Mouse (Mus musculus): ENCODE data around the gene Ccdc14.
"Not testable (repeated sequence)": the region's sequence is repeated elsewhere in the genome, so short reads cannot be mapped to it uniquely, and the experiment has no call there.

Ccdc14 gene

GRCm38 (mm10) chr16:34690334-34691144 is at the start of gene Ccdc14:
Gene Ccdc14, plus strand, starts transcription at chr16:34690616.
- peak; percentile 81 to 87 for DNase-seq

DNA sequence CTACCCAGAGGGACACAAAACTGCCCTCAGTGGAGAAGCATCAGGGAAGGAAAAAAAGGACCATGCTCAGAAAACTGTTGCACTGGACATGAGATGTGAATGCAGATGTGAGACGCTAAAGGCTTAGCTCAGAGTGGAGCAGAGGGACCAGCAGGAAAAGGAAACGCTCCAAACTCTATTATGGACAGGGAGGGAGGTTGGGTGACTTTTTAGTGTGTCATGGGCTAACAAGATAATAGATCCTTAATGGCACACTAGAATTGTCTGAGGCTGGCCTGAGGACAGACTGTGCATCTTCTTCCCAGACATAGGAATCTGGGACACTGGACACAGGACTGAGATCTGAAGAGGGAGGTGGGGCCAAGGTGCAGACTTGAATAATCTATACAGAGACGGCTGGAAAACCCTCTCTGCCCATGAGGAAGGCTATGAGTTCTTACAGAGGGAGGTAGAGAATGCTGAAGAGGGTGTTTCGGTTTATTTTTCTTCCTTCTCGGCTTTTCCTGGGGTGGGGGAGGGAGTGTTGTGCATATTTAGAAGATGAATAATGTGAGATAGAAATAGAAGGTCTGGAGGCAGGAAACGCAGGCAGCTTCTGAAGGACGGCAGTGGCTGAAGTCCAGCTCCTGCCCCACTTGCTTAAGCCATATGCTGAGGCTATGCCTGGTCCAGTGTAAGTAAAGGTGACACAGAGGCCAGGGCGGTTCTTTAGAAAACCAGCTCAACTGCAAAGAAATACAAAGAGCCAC is 46.7 kb upstream of the Ccdc14 start:
- no peak for DNase-seq

GRCm38 (mm10) chr16:34649621-34650020 is 40.8 kb upstream of the Ccdc14 start, which contains the start of gene Ropn1:
Gene Ropn1, plus strand, starts transcription at chr16:34649921.
- no peak for DNase-seq

- DNase-seq = no peak
Measured at GRCm38 (mm10) chr16:34653023-34653422, 37.4 kb upstream of the Ccdc14 start.

GRCm38 (mm10) chr16:34657566-34657965 is 32.9 kb upstream of the Ccdc14 start:
- peak in 1 of 2 experiments; percentile 8 for DNase-seq

DNA sequence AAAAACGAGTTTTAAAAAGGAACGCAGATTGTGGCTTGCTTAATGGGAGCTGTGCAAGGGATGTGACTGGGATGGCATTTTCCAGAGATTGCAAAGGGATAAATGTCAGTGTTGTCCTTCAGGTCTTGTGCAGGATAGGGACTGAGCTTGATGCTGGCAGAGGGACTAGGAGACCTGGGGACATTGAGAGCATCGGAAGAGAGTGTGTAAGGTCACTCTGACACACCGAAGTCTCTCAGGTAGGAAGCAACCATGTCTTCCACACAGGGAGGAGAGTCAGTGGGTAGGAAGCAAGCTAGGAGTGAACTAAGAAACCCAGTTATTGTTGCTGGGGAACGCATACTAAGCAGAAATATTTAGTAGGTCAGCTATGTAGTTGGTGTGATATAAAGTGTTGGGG is 32.4 kb upstream of the Ccdc14 start:
- no peak for DNase-seq

- DNase-seq = no peak
Measured at GRCm38 (mm10) chr16:34658388-34658787, 32.0 kb upstream of the Ccdc14 start.

GRCm38 (mm10) chr16:34664553-34664952 is 25.9 kb upstream of the Ccdc14 start:
- no peak for DNase-seq

DNA sequence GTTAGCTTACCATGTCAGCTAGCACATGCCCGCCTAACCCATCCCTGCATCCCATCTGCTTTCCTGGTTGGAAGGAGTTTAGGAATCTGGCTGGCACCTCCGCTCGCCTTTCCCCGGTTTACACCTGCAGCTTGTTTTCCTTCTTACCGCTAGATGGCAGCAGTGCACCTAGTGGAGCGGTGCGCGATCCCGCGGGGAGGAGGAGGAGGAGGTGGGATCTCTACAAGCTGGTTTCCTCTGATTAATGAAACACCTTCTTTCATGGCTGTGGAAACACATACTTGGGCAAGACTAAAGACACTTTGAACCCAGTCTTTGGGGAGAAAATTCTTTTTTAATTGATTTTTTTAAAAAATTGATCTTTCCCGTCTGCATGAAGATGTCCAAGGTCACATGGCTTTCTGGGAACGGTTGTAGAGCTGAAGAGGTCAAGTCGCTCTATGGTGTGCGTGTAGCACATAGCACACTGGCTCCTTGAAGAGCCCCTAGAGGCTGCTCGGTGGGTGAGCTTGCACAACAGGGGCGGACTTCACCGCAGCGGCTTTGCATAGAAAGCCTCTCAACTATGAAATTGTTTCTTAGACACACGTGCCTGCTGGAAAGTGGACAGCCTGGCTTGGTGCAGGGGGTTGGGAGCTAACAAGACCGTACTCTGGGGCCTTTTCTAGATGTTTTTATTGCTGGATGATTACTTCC is 23.2 kb upstream of the Ccdc14 start:
- peak; percentile 75 to 83 for DNase-seq

DNA sequence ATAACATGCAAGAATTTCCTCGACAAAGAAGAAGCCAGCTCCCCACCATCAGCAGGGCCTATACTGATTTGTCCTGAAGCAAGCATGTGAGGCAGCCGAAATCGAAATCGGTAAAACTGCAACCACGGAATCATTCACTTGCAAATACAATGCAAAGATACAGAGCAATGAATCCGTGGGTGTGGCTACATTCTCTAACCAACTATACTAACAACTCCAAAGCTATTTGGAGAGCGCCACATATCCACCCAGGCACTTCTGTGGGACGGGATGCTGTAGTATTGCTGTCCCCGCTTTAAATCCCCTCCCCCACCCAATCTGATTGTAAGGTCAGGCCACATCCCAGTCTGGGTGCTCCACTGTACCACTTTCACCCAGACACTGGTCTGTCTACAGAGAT is 22.1 kb upstream of the Ccdc14 start:
- DNase-seq = no peak

DNA sequence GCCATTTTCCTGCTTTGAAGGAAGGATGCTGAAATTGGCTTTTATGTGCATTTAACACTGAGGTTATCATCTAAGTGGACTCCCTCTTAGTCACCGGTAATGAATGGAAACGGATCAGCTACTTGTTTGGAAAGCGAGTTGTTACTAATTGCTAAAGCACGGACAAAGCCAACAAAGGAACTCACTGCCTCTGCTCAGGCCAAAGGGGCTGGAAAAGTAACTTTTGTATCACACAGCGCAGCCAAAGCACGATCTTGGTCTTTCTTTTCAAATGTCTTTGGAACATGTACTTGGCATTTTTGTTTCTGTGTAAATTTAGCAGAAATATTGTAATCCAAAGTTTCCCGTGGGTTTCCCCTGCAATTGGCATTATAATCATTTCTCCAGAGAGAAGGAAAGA is 18.4 kb upstream of the Ccdc14 start:
- no peak for DNase-seq

DNA sequence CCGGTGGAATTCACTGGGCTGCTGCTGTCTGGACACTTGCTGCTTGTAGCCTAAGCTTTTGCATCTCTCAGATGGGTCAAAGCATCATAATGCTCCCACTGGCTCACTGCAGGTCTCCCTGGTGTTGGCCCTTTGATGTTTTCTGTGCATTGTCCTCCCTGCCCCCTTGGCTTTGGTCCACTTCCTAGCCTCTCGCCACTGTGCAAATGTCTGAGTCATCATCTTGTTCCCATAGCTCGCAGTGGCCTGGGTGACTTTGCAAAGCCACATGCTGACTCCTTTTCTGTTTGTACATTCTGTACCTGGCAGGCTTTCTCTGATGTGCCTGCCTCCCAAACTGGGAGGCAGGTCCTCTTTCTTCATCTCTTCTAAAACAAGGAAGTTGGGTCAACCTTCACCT is 17.6 kb upstream of the Ccdc14 start:
- no peak for DNase-seq

DNA sequence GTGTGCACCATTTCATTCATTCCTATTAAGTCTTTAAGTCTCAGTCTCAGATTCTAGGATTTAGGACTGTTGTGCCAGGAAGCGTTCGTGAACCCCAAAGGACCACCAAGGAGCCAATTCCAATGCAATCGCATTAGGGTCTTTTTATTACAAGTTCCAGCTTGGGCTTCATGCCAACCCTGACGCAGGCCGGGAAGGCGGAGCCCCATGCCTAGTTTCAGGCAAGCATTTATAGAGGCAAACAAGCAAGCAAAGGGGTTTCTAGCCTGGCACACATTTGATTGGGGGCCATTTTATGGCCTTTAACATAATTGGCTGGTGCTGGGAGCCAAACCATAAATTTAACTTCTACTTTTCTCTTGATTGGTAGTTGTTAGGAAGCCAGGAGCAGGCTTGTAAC is 16.1 kb upstream of the Ccdc14 start:
- DNase-seq = no peak

DNA sequence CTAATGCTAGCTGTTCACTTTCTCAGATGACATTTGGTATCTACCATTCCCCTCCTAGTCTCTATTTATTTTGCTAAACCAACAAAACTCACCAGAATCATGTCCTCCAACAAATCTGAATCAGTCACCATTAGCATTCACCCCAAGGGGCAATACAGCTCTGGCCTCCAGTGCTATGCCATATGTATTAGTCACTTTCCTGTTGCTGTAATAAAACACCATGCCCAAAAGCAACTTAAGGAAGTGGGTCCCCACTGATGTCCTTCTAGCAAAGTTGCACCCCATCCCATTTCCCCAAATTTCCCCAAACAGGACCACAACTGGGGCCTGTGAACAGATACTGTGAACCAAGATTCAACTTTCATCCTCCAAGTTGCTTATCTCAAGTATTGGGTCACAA is 8.6 kb upstream of the Ccdc14 start:
- DNase-seq = no peak

DNA sequence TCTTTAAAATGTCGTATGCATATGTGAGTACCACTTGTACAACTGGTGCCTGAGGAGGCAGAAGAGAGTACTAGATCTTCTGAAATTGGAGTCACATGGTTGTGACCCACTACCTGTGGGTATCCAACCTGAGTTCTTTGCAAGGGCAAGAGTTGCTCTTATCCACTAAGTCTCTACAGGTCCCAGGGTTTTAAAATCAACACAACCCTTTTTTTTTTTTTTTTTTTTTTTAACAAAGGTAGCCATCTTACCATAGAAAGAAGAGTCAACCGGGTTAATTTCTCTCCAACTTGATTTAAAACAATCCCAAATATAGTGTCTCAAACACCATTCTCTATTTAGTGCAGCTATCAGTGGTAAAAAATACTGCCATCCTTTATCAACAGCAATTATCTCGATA is 537 bp upstream of the Ccdc14 start:
- no peak for DNase-seq

GRCm38 (mm10) chr16:34691156-34691555 is 740 bp downstream of the Ccdc14 start:
- peak; percentile 6 to 11 for DNase-seq

DNA sequence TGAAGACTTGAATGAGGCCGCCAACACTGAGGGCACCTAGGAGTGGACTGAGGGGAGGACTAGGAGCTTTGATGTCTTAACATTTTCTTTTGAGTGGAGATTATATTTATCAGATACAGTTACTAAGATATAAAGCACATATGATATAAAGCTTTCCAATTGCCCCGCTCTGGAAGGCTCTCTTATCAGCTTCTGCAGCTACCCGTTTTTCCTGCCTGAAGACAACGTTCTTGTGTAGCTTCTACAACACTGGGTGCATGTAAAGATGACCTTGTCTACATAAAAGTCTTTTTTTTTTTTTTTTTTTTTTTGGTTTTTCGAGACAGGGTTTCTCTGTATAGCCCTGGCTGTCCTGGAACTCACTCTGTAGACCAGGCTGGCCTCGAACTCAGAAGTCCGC is 4.1 kb downstream of the Ccdc14 start:
- no peak for DNase-seq

GRCm38 (mm10) chr16:34698721-34699120 is 8.3 kb downstream of the Ccdc14 start:
- not testable (repeated sequence) for DNase-seq

DNA sequence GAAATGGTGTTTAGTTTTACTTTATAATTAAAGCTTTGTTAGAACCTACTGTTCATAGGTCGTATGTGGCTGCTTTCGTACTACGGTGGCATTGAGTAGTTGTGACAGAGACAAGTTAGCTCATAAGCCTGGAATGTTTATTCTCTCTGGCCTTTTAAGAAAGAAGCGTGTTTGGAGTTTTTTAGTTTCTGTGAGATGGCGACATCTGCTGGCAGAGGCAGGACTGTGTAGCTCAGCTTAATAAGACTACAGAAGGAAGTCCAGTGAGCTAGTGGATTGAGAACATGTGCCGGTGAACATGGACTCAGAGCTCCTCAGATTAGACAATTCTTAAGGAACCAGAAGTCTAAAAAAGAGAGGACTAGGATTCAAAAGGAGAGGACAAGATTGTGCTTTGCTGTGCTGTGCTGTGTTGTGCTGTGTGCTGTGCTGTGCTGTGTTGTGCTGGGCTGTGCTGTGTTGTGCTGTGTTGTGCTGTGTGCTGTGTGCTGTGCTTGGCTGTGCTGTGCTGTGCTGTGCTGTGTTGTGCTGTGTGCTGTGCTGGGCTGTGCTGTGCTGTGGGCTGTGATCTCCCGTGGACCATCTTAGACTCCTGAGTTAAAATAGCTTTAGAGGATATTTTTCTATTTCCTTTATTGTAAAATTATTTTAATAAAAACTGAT is 9.9 kb downstream of the Ccdc14 start:
- peak; percentile 70 to 78 for DNase-seq

- DNase-seq = no peak
Measured at GRCm38 (mm10) chr16:34700828-34701216, 10.4 kb downstream of the Ccdc14 start.

DNA sequence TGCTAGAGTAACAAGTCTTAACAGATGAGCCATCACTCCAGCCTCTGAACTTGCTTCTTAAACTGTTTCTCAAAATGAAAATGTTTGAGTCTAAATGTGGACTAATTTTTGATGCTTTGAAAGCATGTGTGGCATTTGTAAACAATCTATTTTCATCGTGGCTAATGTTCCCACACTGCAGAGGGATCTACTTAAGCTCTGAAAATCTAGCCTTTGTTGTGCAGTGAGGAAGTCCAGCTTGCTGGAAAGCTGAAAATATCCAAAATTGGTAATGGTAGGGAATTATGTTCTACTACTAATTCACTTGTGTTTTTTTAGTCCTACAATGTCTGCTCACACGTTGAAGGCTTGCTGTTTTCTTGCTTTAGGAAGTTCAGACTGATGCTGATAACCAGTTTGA is 15.6 kb downstream of the Ccdc14 start:
- DNase-seq = no peak

DNA sequence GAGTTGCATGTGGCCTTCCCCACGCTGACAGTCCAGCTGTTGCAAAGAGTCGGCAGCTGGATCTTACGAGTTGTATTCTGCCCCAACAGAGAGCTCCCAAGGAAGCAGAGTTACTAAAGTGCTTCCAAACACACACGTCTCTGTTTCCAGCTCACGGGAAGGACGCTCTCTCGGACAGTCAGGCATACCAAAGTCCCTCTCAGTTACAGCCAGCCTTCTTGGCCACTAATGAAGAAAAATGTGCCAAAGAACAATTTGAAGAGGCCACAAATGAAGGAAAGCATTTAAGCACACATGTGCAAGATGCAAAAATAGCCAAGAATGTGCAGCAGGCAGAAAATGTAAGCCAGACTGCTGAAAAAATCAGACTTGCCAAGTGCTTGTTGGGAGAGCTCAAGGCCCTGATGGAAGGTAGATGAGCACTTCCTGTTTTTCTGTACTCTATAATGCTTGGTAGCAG is 16.1 kb downstream of the Ccdc14 start:
- DNase-seq = no peak

- no peak for DNase-seq
Measured at GRCm38 (mm10) chr16:34711481-34711880, 21.1 kb downstream of the Ccdc14 start.

Data from cerebellum, postnatal 25 days (tissue).